Mouse (Mus musculus) neutrophil, adult 65 days (primary cell): ENCODE data around the gene Tor1aip2. TPM values are rescaled to one million over a fixed set of nuclear protein-coding genes. Genes with fewer than 3 reads are reported as not detected.

ENCODE experiments used
- total RNA-seq: library from RNA; stranded (reverse); gene quantifications from 2 replicates; pipeline ENCODE4 v1.2.4, GENCODE M21; 2023

Tor1aip2 gene
- total RNA-seq = 53.0 and 62.0 TPM in 2 replicates

DNA sequence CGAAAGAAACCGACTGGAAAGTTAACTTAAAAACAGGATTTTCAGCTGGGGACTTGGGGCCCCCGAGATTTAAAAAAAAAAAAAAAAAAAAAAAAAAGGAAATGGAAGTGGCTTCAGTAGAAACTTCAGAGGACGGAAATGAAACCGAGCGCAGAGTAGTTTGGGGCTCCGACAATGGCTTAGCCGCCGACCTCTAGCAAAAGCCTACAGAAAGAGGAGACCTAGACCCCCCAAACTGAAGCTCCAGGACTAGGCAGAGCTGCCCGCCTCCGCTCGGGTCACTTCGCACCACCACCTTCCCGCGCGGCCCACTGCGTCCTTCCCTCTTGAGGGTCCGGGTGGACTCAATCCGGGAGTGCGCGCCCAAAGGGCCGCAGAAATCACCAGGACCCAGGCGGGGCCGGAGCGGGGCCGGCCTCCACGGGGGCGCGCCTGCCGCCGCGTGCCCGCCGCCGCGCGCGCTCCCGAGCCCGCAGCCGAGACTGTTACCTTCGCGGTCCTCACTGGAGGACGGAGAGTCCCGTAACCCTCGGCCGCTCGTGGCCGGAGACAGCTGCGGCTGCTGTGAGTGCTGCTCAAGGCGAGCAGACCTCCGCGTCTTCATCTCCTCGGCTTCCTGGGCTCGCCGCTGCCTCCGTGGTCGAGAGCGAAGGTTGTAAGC is at the start of gene Tor1aip2:
Gene Tor1aip2 (plus strand): TSS at position 135 of the 661 bp plus-strand sequence.

DNA sequence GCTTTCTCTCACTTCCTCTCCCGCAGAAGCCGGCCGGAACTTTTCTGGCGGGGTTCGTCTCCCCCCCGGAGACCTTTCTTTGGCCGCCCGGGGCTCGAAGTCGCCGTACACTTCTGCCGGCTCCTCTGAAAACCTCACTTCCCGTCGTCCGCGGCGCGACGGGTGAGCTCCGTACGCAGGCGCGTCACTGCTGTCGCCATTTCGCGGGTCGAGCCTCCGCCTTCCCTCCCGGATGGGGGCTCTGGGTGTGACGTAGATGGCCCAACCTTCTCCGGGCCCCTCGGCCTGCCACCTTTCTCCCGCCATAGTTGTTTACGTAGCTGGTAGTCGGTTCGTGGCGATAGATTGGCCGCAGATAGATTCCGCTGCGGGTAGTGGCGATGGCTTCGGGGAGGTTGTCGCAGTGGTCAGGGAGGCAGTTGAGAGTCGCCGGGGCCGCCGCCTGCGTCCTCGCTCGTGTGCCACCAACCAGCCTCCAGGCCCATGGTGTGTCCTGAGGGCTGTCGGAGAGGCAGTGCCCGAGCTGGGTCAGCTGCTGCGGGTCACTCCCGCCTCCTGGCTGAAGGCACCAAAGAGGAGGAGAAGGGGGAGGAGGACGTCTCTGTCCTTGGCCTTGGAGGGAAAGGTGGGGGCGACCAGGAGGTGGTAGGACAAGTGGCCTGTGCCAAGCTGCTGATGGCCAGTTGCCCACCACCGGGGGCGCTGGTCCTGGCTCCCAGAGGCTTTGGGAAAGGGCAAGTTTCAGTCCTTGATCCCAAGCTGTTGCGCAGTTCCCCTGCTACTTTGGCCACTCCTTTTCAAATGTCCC is 931 bp downstream of the Tor1aip2 start, which contains the start of gene Tor1aip1:
Gene Tor1aip1 (minus strand): TSS at position 551 of the 808 bp plus-strand sequence.

Other genes starting within 250 kb of the Tor1aip2 start
- 100 and 116 TPM in 2 replicates for gene Qsox1, start 222.5 kb upstream of the Tor1aip2 start, total RNA-seq
- gene Cep350, start 62.1 kb upstream of the Tor1aip2 start, total RNA-seq = 61.8 and 75.6 TPM in 2 replicates
- gene Tor1aip1, start 1.1 kb downstream of the Tor1aip2 start, total RNA-seq = 201 and 223 TPM in 2 replicates
- gene Fam163a, start 169.6 kb downstream of the Tor1aip2 start, total RNA-seq = not detected in 2 replicates